Mouse (Mus musculus) layer of hippocampus, adult 2 months (tissue): Measurements from ENCODE around the gene Col4a2. TPM values are rescaled to one million over a fixed set of nuclear protein-coding genes. Genes with fewer than 3 reads are reported as not detected.

Experiments used
- DNase-seq, 2 experiments: peaks; one replicate each; pipeline ENCODE4 v3.0.0; 2022; ENCODE audit warnings: low spot score in 2 of 2
- H3K27ac ChIP-seq: fragments of 200-600 bp; 2 replicates; pipeline ENCODE4 v1.8.1; 2022
- H3K4me3 ChIP-seq: fragments of 200-600 bp; 2 replicates; pipeline ENCODE4 v1.8.1; 2022; ENCODE audit warnings: mild to moderate bottlenecking
- CTCF ChIP-seq: fragments of 200-600 bp; conservative IDR thresholded peaks from 2 replicates; pipeline ENCODE4 v1.8.1; 2022; ENCODE audit warnings: antibody characterized with exemption, mild to moderate bottlenecking, moderate library complexity
- total RNA-seq, 2 experiments: library from RNA; stranded (reverse); gene quantifications; 2 replicates each; pipeline ENCODE4 v1.2.3; 2021

Col4a2 gene
- total RNA-seq, 2 experiments from 2014 or later: 53.7 to 55.4 TPM

GRCm38 (mm10) chr8:11361546-11362277 is 49.1 kb downstream of the Col4a2 start:
- Histone ChIP-seq H3K4me3 (no peak overlapping the region), H3K27ac (peak overlapping the region; percentile 29; the same call in 1 of the 2 replicates)
- TF ChIP-seq CTCF: no peak
- DNase-seq: no peak

DNA sequence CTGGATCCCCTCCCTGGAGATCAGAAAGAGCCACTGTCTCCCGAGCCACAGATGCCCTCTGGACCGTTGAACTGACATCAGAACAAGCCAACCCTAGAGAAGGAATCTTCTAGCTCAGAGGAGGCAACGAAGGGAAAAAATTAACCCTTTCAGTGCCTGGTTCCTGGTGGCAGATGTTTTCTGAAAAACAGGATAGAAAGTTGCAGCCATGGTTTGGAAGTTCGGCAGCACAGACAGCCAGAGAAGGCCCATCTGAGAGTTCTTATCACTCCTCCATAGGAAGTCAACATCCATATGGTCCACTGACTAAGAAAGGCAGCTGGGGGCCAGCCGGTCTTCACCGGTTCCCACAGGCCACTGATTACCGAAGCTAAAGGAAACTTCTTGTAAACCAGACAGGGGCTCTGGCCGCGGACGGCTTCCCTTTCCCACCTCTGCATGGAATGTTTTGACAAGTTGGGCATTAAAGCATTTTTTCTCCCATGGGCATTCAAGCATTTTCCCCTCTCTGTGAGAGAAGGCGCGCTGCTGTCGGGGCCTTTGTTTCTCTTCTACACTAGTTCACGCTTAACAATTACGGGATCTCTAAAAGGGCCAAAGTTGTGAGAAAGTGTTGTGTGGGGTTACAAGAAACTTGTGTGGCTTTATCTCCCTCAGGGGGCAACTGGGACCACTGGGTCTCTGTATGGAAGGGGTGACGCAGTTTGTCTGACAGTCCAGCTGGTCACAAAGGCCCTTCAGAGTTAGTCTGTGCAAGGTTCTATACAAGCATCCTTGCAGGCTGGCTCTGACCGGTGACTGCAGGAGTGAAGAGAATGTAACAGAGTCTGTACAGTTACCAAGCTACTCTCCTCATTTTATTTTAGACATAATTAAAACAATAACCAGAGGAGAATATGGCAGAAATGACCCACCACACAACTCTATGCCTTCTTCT is 49.9 kb downstream of the Col4a2 start:
- TF ChIP-seq CTCF: no peak
- Histone ChIP-seq H3K27ac (peak overlapping the region; percentile 29; the same call in 1 of the 2 replicates), H3K4me3 (no peak overlapping the region)
- no peak for DNase-seq

GRCm38 (mm10) chr8:11363340-11364126 is 50.9 kb downstream of the Col4a2 start:
- H3K4me3 ChIP-seq: no peak overlapping the region
- no peak overlapping the region for H3K27ac ChIP-seq
- TF ChIP-seq CTCF: no peak
- no peak for DNase-seq

GRCm38 (mm10) chr8:11366251-11366650 is 53.6 kb downstream of the Col4a2 start:
- TF ChIP-seq CTCF: no peak
- Histone ChIP-seq H3K27ac (no peak overlapping the region), H3K4me3 (no peak overlapping the region)
- DNase-seq: no peak

GRCm38 (mm10) chr8:11366741-11367140 is 54.1 kb downstream of the Col4a2 start:
- Histone ChIP-seq H3K4me3 (no peak overlapping the region), H3K27ac (no peak overlapping the region)
- no peak for DNase-seq
- no peak for TF ChIP-seq CTCF

DNA sequence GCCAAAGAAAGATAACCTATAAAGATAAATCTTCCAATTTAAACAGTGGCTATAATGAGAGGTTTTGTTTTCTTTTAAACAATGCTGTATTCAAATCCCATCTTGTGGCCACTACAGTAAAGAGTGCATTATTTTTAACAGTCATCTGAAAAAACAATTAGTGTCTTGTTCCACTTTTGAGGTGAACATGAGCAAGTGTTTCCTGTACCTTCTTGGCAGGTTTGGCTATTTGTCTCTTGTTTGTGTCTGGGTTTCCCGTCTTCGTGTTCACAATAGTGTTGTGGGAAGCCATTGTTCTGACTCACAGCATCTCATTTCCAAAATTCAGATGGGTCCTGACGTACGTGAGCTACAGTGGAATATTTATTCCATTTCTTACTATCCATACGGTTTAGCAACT is 55.1 kb downstream of the Col4a2 start:
- TF ChIP-seq CTCF: no peak
- H3K4me3 ChIP-seq: no peak overlapping the region
- no peak overlapping the region for H3K27ac ChIP-seq
- no peak for DNase-seq

DNA sequence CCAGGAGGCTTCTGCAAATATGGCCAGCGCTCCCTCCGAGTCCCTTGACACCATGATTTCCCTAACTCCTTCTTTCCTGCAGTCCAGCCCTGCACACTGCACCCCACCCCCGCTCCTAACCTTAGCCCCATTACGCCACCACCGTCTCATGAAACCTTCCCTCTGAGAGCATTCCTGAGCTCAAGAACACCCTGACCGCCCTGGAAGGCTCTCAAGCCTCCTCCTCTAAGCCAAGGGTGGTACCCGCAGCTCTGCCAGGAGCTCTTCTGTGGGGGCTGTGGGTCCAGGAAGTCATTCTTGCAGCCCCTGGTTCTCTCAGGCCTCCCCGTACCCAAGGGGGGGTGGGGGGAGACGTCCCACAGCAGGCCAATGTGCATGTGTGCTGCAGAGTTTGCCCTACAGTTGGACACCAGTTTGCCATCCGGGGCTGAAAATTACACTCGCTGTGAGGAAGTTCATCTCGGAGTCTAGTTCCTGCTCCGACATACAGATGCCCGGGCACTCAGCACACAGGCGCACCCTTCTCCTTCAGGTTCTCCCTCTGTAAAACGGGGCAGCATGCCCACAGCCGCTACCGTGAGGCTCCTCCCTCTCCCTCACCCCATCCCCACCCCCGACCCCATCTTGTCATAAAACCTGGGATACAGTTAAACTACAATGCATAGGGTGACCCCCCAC is 57.1 kb downstream of the Col4a2 start:
- Histone ChIP-seq H3K27ac (no peak overlapping the region), H3K4me3 (no peak overlapping the region)
- no peak for TF ChIP-seq CTCF
- no peak for DNase-seq

DNA sequence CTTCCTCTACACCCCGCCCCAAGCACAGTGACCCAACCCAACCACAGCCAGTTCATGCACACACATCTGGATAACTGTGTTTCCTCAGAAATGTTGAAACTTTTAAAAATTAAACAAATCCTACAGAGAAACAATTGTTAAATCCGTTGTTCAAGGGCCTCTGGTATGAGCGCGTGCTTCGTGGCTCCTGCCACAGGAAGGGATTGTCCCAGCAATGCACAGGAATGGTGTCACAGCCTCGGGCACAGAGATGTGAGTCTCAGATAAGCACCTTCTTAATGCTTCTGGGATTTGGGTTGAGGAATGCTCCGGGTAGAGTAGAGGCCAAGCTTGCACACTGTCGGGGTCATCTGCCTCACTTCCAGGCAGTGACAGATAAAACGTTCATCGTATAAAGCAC is 58.7 kb downstream of the Col4a2 start:
- no peak for TF ChIP-seq CTCF
- H3K27ac ChIP-seq: no peak overlapping the region
- DNase-seq: no peak

DNA sequence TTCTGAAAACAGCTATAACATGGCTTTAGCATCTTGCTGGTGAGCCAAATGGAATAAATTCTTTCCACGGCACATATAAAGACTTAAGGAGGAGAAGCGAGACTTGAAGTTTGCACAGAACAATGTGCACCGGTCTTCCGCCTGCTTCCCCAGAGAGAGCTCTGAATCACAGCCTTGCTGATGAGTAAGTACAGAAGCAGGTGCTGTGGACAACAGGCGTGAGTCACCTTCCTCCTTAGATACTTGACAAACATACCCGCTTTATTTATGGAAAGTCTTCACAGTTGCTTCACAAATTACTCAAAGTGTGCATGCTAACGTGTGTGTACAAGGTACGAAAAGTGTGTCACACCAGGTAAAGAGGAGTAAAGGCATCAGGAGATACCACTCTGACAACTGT is 59.5 kb downstream of the Col4a2 start:
- no peak overlapping the region for H3K27ac ChIP-seq
- TF ChIP-seq CTCF: no peak
- peak in 1 of 2 experiments; percentile 46 for DNase-seq
- H3K4me3 ChIP-seq: no peak overlapping the region

More for the DNA sequence above, 58.7 kb downstream of the Col4a2 start:
- no peak overlapping the region for H3K4me3 ChIP-seq

- Histone ChIP-seq H3K27ac (no peak overlapping the region), H3K4me3 (no peak overlapping the region)
- TF ChIP-seq CTCF: no peak
- no peak for DNase-seq
These were observed 61.2 kb downstream of the Col4a2 start for GRCm38 (mm10) chr8:11373643-11374325.

DNA sequence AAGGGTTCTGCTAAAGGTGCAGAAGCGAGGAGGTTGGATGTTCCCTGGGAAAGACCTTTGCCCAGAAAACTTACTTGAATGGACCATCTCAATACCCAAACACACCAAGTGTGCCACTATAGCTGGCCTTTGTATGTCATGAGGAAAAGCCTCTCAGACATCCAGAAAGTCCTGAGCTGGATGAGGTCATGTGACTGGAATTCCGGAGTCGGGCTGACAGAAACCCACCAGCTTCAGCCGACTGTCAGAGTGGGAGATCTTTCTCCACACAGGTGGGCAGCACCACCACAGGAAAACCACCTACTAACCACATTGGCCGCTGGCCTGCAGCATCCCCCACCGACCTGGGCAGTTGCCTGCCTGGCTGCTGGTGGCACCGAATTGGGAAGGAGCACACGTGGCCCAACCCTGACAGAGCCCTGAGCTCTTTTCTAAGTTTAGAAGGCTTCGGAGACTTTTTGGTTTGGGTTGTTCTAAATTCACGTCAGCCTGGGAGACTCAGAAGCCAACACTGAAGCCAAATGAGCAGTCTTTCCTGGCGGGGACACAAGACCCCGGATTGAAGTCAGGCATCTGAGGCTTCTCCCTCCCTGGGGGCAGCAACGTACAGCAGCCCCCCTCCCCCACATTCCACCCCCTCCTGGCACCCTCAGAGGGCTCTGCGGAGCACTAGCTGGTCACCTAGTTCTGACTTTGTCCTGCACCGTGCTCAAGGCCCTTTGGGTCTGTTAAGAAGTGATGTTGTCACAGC is 61.9 kb downstream of the Col4a2 start:
- Histone ChIP-seq H3K27ac (no peak overlapping the region), H3K4me3 (no peak overlapping the region)
- no peak for DNase-seq
- no peak for TF ChIP-seq CTCF
